Mouse (Mus musculus) heart, embryonic 11.5 days (tissue): ENCODE results near the gene Mthfr. TPM values are rescaled to one million over a fixed set of nuclear protein-coding genes. Genes with fewer than 3 reads are reported as not detected.

Experiments used
- ATAC-seq: fragments of 200-750 bp; cut with Nextera tagmentation; replicated peaks from 2 replicates; pipeline ENCODE4 v1.8.0; 2017; ENCODE audit warnings: moderate library complexity; ENCODE audit not compliant: insufficient number of reproducible peaks, low FRiP score, low TSS enrichment
- H3K27ac ChIP-seq: fragments of 300-500 bp; sonication (generic); 2 replicates; pipeline ENCODE4 v1.5.1; 2014; ENCODE audit warnings: mild to moderate bottlenecking, low read depth, low read length
- H3K27me3 ChIP-seq: fragments of 300-500 bp; sonication (generic); 2 replicates; pipeline ENCODE4 v1.6.1; 2014; ENCODE audit warnings: mild to moderate bottlenecking, low read length, mixed read lengths; ENCODE audit not compliant: control insufficient read depth, insufficient read depth
- H3K36me3 ChIP-seq: fragments of 300-500 bp; sonication (generic); 2 replicates; pipeline ENCODE4 v1.6.1; 2014; ENCODE audit warnings: mild to moderate bottlenecking, low read length, moderate library complexity, mixed read lengths; ENCODE audit not compliant: control insufficient read depth, insufficient read depth
- H3K4me1 ChIP-seq: fragments of 300-500 bp; sonication (generic); 2 replicates; pipeline ENCODE4 v1.6.1; 2014; ENCODE audit warnings: low read length; ENCODE audit not compliant: control insufficient read depth, insufficient read depth
- H3K4me2 ChIP-seq: fragments of 300-500 bp; sonication (generic); 2 replicates; pipeline ENCODE4 v1.6.1; 2014; ENCODE audit warnings: mild to moderate bottlenecking, moderate library complexity
- H3K4me3 ChIP-seq: fragments of 300-500 bp; sonication (generic); 2 replicates; pipeline ENCODE4 v1.5.1; 2014; ENCODE audit warnings: low read depth, low read length
- H3K9ac ChIP-seq: fragments of 300-500 bp; sonication (generic); 2 replicates; pipeline ENCODE4 v1.6.1; 2014; ENCODE audit warnings: mild to moderate bottlenecking, low read depth, low read length, moderate library complexity
- H3K9me3 ChIP-seq: fragments of 300-500 bp; sonication (generic); replicated peaks from 2 replicates; pipeline ENCODE4 v1.6.1; 2016; ENCODE audit warnings: low read length; ENCODE audit not compliant: control insufficient read depth
- WGBS: fragments of 180-500 bp; shearing (Covaris S2); extraction: QIAGEN DNeasy Blood & Tissue Kit; methylation state at CpG from one replicate; pipeline ENCODE4 v1.1.7; 2014; ENCODE audit not compliant: insufficient replicate concordance; 5-methylcytosine and 5-hydroxymethylcytosine counted together
- polyA plus RNA-seq: library from polyadenylated mRNA; unstranded; fragments of >200 nt; fragmentation: Nextera tagmentation; extraction: Ambion mirVana; gene quantifications from 2 replicates; pipeline ENCODE4 v1.2.1, GENCODE M21; 2014

The Mthfr gene
- polyA plus RNA-seq = 8.9 and 10.4 TPM in 2 replicates

DNA sequence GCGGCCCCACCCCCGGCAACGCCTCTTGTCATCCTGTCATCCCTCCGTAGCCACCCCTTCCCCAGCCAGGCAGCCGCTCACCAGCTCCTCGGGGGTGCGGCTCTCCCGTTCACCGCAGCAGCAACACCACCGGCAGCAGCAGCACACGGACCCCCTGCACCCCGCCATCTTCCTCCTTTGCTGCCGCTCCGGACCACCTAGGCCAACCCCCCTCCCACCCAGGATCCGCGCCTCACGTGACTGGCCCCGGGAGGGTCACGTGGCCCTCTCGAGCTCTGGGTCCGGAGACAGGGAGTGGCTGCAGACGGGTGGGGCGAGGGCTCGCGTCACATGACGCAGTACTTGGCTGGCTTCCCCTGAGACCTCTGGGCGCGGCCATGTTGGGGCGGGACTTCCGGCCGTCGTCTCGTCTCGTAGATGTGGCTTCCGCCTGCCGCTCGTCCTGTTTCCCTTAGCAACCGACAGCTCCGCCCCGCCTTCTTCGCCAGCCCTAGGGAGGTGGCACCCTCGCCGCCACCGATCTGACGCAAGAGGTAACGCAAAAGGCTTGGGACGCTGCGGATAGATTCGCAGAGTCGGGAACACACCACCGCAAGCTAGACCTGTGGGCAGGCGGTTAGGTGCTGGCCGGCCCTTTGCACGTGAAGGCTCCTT is at the start of gene Mthfr, which contains the start of gene Clcn6:
Gene Mthfr, plus strand, starts transcription at position 478 of the 654 bp plus-strand sequence.
Gene Clcn6, minus strand, starts transcription at position 222 of the 654 bp plus-strand sequence.
- peak; percentile 94 for ATAC-seq
- peak within 1 kb of the TSS; percentile 69 for H3K4me3 ChIP-seq
- no peaks in the 10 kb centered on the region for H3K9me3 ChIP-seq
- H3K36me3 ChIP-seq = peaks cover 3% of the 10 kb centered on the region; the same call in 1 of the 2 replicates
- H3K27ac ChIP-seq = peak within 1 kb of the TSS; percentile 75
- peak within 1 kb of the TSS; percentile 77 for H3K9ac ChIP-seq
- under 1% methylated on average over 53 of the region's 54 CpGs for WGBS
- H3K4me2 ChIP-seq = peak within 1 kb of the TSS; percentile 91
- no peaks in the 10 kb centered on the region for H3K27me3 ChIP-seq
- peaks cover 33% of the 10 kb centered on the region for H3K4me1 ChIP-seq

DNA sequence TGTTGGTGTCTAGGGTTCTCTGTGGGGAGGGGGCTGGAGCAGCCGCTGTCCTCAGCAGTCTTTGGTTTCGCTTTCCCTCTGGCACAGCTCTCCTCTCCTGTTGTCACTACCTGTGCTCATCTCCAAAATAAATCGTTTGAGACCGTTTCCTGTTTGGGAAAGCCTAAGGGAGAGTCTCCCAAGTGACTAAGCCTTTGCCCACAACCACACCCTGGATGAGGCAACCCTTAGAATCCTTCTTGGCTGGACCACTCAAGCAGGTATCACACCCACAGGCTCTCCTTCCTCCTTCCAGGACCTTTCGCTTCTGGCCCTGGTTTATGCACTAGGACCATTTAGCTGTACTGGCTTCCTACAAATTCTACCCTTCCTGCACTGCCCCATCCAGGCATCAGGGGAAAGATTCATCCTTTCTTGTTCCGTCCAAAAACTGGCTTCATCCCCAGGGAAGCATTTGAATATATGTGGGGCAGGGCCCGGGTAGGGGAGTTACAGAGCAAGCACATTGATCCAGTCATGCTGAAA is 45.2 kb upstream of the Mthfr start:
- Histone ChIP-seq H3K4me3 (no peak overlapping the region), H3K9ac (no peak overlapping the region), H3K9me3 (no peaks in the 10 kb centered on the region), H3K36me3 (no peaks in the 10 kb centered on the region), H3K4me1 (no peaks in the 10 kb centered on the region), H3K27me3 (peaks cover 10% of the 10 kb centered on the region), H3K27ac (no peak overlapping the region), H3K4me2 (no peak overlapping the region)
- ATAC-seq = no peak
- WGBS = 58% methylated on average over 7 of the region's 7 CpGs

DNA sequence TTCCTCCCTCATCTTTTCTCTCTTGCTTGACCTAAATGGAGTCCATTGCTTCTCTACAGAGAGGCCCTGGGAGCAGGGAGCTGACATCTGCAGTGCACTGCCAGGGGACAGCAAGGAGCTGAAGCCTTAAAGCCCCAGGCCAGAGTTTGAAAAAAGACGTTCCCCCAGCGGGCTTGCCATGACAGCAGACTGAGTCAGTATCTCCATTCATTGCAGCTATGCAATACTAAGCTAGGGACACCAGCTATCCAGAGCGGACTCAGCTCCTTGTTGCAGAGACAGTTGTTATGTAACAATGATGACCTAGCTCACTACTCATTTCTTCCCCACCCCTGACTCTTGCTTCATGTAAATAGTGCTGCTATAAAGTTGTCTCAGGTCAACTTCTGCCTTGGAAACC is 43.6 kb upstream of the Mthfr start:
- peaks cover 16% of the 10 kb centered on the region for H3K27me3 ChIP-seq
- H3K4me2 ChIP-seq = no peak overlapping the region
- WGBS = 77% methylated on average over 3 of the region's 3 CpGs
- no peak overlapping the region for H3K9ac ChIP-seq
- no peaks in the 10 kb centered on the region for H3K36me3 ChIP-seq
- H3K4me1 ChIP-seq = peaks cover 6% of the 10 kb centered on the region; the same call in 1 of the 2 replicates
- H3K4me3 ChIP-seq = no peak overlapping the region
- ATAC-seq = no peak
- H3K27ac ChIP-seq = no peak overlapping the region
- no peaks in the 10 kb centered on the region for H3K9me3 ChIP-seq

DNA sequence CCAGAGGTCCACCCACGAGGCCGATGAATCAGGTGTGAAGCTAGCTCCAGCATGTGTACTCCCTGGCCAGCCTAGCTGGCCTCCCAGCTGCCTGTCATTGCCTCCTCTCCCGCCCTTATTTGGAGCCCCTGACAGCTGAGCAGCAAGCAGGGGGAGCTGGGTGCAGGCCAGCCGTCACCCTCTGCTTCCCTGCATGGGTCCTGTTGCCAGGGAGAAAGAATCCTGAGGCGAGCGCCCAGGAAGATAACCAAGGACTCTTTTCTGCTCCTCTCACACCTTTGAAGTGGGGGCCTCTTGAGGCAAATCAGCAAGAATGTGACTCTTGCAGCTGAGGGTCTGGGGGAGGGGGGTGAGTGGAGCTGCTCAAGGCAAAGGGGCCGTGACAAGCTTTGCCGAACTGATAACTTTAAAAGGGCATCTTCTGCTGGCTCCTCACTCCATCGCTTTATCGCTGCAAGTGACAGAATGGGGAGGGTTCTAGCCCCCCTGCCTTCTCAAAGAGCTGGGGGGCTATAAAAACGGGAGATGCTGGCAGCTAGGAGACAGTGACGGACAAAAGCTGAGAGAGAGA is 38.6 kb upstream of the Mthfr start, which contains the start of gene Nppa:
Gene Nppa, plus strand, starts transcription at position 521 of the 571 bp plus-strand sequence.
- Histone ChIP-seq H3K4me2 (peak within 1 kb of the TSS; percentile 19), H3K4me3 (peak within 1 kb of the TSS; percentile 34), H3K9ac (peak within 1 kb of the TSS; percentile 47), H3K4me1 (peaks cover 6% of the 10 kb centered on the region; the same call in 1 of the 2 replicates), H3K36me3 (peaks cover 4% of the 10 kb centered on the region; the same call in 1 of the 2 replicates), H3K9me3 (no peaks in the 10 kb centered on the region), H3K27me3 (0 out of 2 replicates have a peak, but pooled peaks cover 9% of the 10 kb centered on the region), H3K27ac (peak within 1 kb of the TSS; percentile 82)
- ATAC-seq = peak; percentile 46
- 19% methylated on average over 12 of the region's 12 CpGs for WGBS

DNA sequence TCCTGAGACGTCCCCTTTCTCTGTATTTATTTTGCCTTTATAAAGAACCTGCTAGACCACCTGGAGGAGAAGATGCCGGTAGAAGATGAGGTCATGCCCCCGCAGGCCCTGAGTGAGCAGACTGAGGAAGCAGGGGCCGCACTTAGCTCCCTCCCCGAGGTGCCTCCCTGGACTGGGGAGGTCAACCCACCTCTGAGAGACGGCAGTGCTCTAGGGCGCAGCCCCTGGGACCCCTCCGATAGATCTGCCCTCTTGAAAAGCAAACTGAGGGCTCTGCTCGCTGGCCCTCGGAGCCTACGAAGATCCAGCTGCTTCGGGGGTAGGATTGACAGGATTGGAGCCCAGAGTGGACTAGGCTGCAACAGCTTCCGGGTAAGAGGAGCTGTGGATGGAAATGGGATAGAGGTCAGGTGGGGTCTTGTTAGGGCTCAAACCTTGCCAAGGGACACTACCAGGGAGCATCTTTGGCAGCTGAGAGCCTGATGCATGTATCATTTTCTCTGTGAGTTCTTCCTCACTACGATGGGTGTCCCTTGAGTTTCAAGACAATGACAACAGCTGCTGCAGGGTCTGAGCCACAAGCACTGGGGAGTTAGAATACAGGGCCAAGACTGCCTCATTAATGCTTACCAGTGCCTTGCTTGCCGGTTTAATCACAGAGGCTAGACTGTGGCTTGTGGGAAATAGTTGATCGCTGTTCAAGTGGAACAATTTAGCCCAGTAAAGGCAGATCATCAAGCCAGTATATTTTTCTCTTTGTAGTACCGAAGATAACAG is 37.7 kb upstream of the Mthfr start:
- Histone ChIP-seq H3K9me3 (no peaks in the 10 kb centered on the region), H3K27me3 (0 out of 2 replicates have a peak, but pooled peaks cover 9% of the 10 kb centered on the region), H3K9ac (peak overlapping the region; percentile 47), H3K27ac (peak overlapping the region; percentile 82), H3K4me2 (peak overlapping the region; percentile 14), H3K4me3 (peak overlapping the region; percentile 34), H3K4me1 (peaks cover 6% of the 10 kb centered on the region; the same call in 1 of the 2 replicates), H3K36me3 (peaks cover 10% of the 10 kb centered on the region; the same call in 1 of the 2 replicates)
- WGBS = 69% methylated on average over 17 of the region's 17 CpGs
- no peak for ATAC-seq

DNA sequence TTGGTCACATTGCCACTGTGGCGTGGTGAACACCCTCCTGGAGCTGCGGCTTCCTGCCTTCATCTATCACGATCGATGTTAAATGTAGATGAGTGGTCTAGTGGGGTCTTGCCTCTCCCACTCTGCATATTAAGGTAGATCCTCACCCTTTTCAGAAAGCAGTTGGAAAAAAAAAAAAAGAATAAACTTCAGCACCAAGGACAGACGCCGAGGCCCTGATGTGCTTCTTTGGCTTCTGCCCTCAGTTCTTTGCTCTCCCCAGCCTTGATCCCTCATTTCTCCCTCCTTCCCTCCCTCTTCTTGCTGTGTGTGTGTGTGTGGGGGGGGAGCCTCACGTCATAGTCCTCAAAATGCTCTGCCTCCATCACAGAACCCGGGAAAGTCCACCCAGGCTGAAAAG is 37.0 kb upstream of the Mthfr start:
- no peak for ATAC-seq

DNA sequence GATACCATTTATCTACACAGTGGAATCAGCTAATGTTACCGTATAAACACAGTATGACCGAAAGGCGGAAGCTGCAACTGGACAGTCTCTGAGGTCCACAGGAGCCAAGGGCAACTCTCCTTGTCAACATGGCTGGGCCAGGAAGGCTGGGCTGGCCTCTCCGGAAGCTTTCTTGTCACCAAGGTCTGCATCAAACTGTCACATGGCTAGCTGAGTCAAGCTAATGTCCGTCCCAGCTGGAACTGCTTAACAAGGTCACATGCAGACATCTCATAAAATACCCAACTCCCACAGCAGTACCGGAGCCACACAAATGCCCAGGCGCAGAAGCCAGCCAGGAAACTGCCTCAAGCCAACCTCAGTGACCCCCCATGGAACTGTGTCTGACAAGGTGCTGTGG is 34.5 kb upstream of the Mthfr start:
- Histone ChIP-seq H3K36me3 (peaks cover 27% of the 10 kb centered on the region), H3K4me3 (no peak overlapping the region), H3K4me2 (no peak overlapping the region), H3K9ac (no peak overlapping the region), H3K27me3 (0 out of 2 replicates have a peak, but pooled peaks cover 2% of the 10 kb centered on the region), H3K9me3 (no peaks in the 10 kb centered on the region), H3K4me1 (peaks cover 5% of the 10 kb centered on the region; the same call in 1 of the 2 replicates), H3K27ac (no peak overlapping the region; the same call in 1 of the 2 replicates)
- ATAC-seq = no peak
- WGBS = 82% methylated on average over 7 of the region's 7 CpGs

More for the DNA sequence above, 37.0 kb upstream of the Mthfr start:
- Histone ChIP-seq H3K9me3 (no peaks in the 10 kb centered on the region), H3K27me3 (0 out of 2 replicates have a peak, but pooled peaks cover 9% of the 10 kb centered on the region), H3K27ac (peak overlapping the region; percentile 82; the same call in 1 of the 2 replicates), H3K4me3 (peak overlapping the region; percentile 34), H3K36me3 (peaks cover 11% of the 10 kb centered on the region; the same call in 1 of the 2 replicates), H3K4me2 (peak overlapping the region; percentile 14), H3K4me1 (peaks cover 6% of the 10 kb centered on the region; the same call in 1 of the 2 replicates), H3K9ac (peak overlapping the region; percentile 47; the same call in 1 of the 2 replicates)
- WGBS = 44% methylated on average over 8 of the region's 8 CpGs

DNA sequence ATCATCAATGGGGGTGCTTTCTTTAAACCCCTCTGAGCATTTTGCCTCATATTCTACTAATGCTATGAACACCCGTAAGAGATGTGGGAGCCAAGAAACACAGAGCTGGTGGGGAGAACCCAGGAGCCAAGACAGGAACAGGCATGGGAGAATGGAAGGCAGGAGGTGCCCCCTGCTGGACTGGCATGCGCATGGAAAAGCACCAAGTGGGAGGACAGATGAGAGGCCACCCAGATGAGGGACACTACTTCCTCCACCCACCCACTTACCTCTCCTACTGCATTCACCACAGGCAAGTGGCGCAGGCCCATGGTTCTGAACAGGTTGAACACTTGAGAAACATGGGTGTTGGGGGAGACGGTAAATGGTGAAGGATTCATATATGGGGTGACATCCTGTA is 30.5 kb upstream of the Mthfr start:
- ATAC-seq = no peak
- WGBS = 78% methylated on average over 4 of the region's 4 CpGs
- no peaks in the 10 kb centered on the region for H3K4me1 ChIP-seq
- H3K9me3 ChIP-seq = no peaks in the 10 kb centered on the region
- H3K4me3 ChIP-seq = no peak overlapping the region
- 0 out of 2 replicates have a peak, but pooled peaks cover 2% of the 10 kb centered on the region for H3K27me3 ChIP-seq
- no peak overlapping the region for H3K9ac ChIP-seq
- H3K4me2 ChIP-seq = no peak overlapping the region
- H3K36me3 ChIP-seq = peaks cover 55% of the 10 kb centered on the region
- no peak overlapping the region for H3K27ac ChIP-seq
